7 mouse cellular contexts compared by ENCODE assay signal in genomic region chr11:80602041-80602458, GRCm38 (mm10).
DNase-seq lines count a peak whose midpoint lies in the region; ATAC-seq and TF ChIP-seq lines count a peak whose summit lies in the region.

No protein-coding gene starts in this region.

- no peaks in the 10 kb centered on the region; the same call in 1 of the 2 replicates for H3K36me3 ChIP-seq in lung, postnatal 0 days (ENCODE audit: insufficient read depth, low read length)
- H3K36me3 ChIP-seq in embryonic facial prominence, embryonic 13.5 days: no peaks in the 10 kb centered on the region

- no peak overlapping the region for H3K27ac ChIP-seq in lung, postnatal 0 days (ENCODE audit: low read length)
- H3K27ac ChIP-seq in embryonic facial prominence, embryonic 13.5 days: no peak overlapping the region

- TF ChIP-seq POLR2A in brain, embryonic 14.5 days (IDR thresholded peaks at IDR 0.05; ENCODE audit: borderline replicate concordance, extremely low read depth, insufficient read depth, insufficient read length, poor library complexity, severe bottlenecking): no peak

- TF ChIP-seq EP300 in lung, postnatal 0 days (IDR thresholded peaks at IDR 0.05): no peak

- peak; percentile 70 for TF ChIP-seq CTCF in lung, postnatal 0 days (IDR thresholded peaks at IDR 0.05)
- peak; percentile 74; the same call in 1 of the 2 replicates for TF ChIP-seq CTCF in brain, embryonic 14.5 days (IDR thresholded peaks at IDR 0.05; ENCODE audit: borderline replicate concordance, extremely low read depth, insufficient read depth, insufficient read length)

- no peak overlapping the region for H3K4me3 ChIP-seq in lung, postnatal 0 days (ENCODE audit: low read depth, low read length)
- H3K4me3 ChIP-seq in embryonic facial prominence, embryonic 13.5 days: no peak overlapping the region

- H3K9ac ChIP-seq in lung, postnatal 0 days (replicated peaks; ENCODE audit: low read depth): no peak overlapping the region
- no peak overlapping the region for H3K9ac ChIP-seq in embryonic facial prominence, embryonic 13.5 days

- H3K27me3 ChIP-seq in lung, postnatal 0 days (replicated peaks; ENCODE audit: insufficient read depth, low read length): 0 out of 2 replicates have a peak, but pooled peaks cover 4% of the 10 kb centered on the region
- H3K27me3 ChIP-seq in embryonic facial prominence, embryonic 13.5 days: no peaks in the 10 kb centered on the region; the same call in none of the 2 replicates

- H3K4me1 ChIP-seq in lung, postnatal 0 days (ENCODE audit: insufficient read depth, low read depth, low read length): no peaks in the 10 kb centered on the region
- peaks cover 17% of the 10 kb centered on the region for H3K4me1 ChIP-seq in embryonic facial prominence, embryonic 13.5 days

- 26% methylated on average over 8 of the region's 8 CpGs for WGBS in lung, postnatal 0 days
- WGBS in embryonic facial prominence, embryonic 13.5 days: 25% methylated on average over 8 of the region's 8 CpGs

- H3K4me2 ChIP-seq in lung, postnatal 0 days (replicated peaks; ENCODE audit: low read depth, low read length): no peak overlapping the region
- H3K4me2 ChIP-seq in embryonic facial prominence, embryonic 13.5 days: peak overlapping the region; percentile 71

- peak; percentile 7 for DNase-seq in lung, postnatal 0 days (ENCODE audit: low spot score)
- DNase-seq in lung, postnatal 14 days: no peak
- DNase-seq in brain, embryonic 14.5 days (ENCODE audit: low read depth): peak; percentile 78
- peak; percentile 38 to 41 for DNase-seq in layer of hippocampus, postnatal 10 days (ENCODE audit: low spot score in 2 of 2)
- peak; percentile 78 for DNase-seq in retina, embryonic 14.5 days (ENCODE audit: low spot score)
- no peak for DNase-seq in testis, postnatal 14 days (ENCODE audit: low spot score)

- ATAC-seq in lung, postnatal 0 days: no peak
- no peak for ATAC-seq in embryonic facial prominence, embryonic 13.5 days (ENCODE audit: insufficient number of reproducible peaks, insufficient read depth, low FRiP score, low TSS enrichment, low read depth)

- no peaks in the 10 kb centered on the region for H3K9me3 ChIP-seq in lung, postnatal 0 days (ENCODE audit: low read length)
- no peaks in the 10 kb centered on the region for H3K9me3 ChIP-seq in embryonic facial prominence, embryonic 13.5 days

Comparison
In these comparisons a context has a peak if more than half of its experiments do, and no peak if none do; other contexts are left out.
1. DNase-seq: peak in lung, postnatal 0 days (single experiment), brain, embryonic 14.5 days (single experiment), layer of hippocampus, postnatal 10 days (2 of 2) and retina, embryonic 14.5 days (single experiment); none in lung, postnatal 14 days (single experiment) and testis, postnatal 14 days (single experiment).